Comparison of ENCODE assay signal across 21 mouse cellular contexts in the genomic region with DNA sequence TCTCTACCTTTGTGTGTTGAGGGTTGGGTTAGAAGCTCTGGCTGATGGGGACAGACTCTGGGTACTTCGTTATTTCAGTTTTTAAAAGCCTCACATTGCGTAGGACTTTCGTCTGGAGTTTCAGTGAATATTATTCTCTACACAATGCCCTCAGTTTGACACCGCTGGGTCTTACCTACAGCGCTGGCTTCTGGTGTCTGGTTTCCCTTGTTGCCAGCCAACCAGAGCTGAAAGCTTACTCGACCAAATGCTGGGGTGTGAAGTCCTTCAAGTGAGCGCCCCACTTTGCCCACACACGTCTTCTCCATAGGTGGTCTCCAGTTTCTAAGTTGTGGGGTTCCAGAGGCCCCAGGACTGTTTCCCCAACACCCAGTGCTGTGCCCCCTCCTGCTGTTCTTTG.
"Had no signal": no experiment of that assay in that cellular context is flagged by ENCODE, and none has a peak within 500 bp of the region (broad histone marks: within the 10 kb centered on the region; RNA-seq: fewer than 3 reads in every experiment).

No protein-coding gene starts in this region.

- H3K4me1 ChIP-seq: midbrain, embryonic 12.5 days; midbrain, embryonic 15.5 days; neural tube, embryonic 12.5 days; stomach, embryonic 15.5 days had no signal

- ATAC-seq: liver, postnatal 0 days; lung, postnatal 0 days; midbrain, embryonic 15.5 days had no signal

- H3K9ac ChIP-seq: liver, embryonic 14.5 days; liver, postnatal 0 days; lung, embryonic 14.5 days; midbrain, embryonic 12.5 days; midbrain, embryonic 15.5 days; neural tube, embryonic 12.5 days; neural tube, embryonic 15.5 days; stomach, embryonic 15.5 days had no signal

- H3K9me3 ChIP-seq: midbrain, embryonic 12.5 days; midbrain, embryonic 15.5 days; neural tube, embryonic 12.5 days; neural tube, embryonic 15.5 days; stomach, embryonic 15.5 days had no signal

- H3K27me3 ChIP-seq: midbrain, embryonic 12.5 days; midbrain, embryonic 15.5 days; neural tube, embryonic 12.5 days; neural tube, embryonic 15.5 days; stomach, embryonic 15.5 days had no signal

- H3K4me2 ChIP-seq: lung, embryonic 14.5 days; midbrain, embryonic 12.5 days; midbrain, embryonic 15.5 days; neural tube, embryonic 12.5 days; neural tube, embryonic 15.5 days; stomach, embryonic 15.5 days had no signal

- H3K27ac ChIP-seq: kidney, postnatal 0 days; layer of hippocampus, adult 2 months; liver, embryonic 14.5 days; macrophage; midbrain, embryonic 12.5 days; midbrain, embryonic 15.5 days; neural tube, embryonic 12.5 days; neural tube, embryonic 15.5 days; stomach, embryonic 15.5 days had no signal

- DNase-seq: kidney, adult 11 months; kidney, adult 9 months; kidney, postnatal 25 days; layer of hippocampus, adult 9-11 months; liver, postnatal 0 days; lung, embryonic 14.5 days; right cerebral cortex, adult 18-20 months; right cerebral cortex, postnatal 14 days; spleen, adult 18-20 months; thymus, adult 18-20 months; thymus, postnatal 36 days had no signal

- H3K4me3 ChIP-seq: layer of hippocampus, adult 2 months; midbrain, embryonic 12.5 days; midbrain, embryonic 15.5 days; neural tube, embryonic 12.5 days; neural tube, embryonic 15.5 days; stomach, embryonic 15.5 days had no signal
